Mouse (Mus musculus) midbrain, embryonic 16.5 days (tissue): Measurements from ENCODE around the gene Odf3l2. TPM values are rescaled to one million over a fixed set of nuclear protein-coding genes. Genes with fewer than 3 reads are reported as not detected.

Experiments used
- ATAC-seq: fragments of 200-750 bp; cut with Nextera tagmentation; 2 replicates; pipeline ENCODE4 v1.8.0; 2017; ENCODE audit warnings: moderate TSS enrichment
- H3K27ac ChIP-seq: fragments of 300-500 bp; sonication (generic); 2 replicates; pipeline ENCODE4 v1.5.1; 2014; ENCODE audit warnings: mild to moderate bottlenecking, low read length, mixed read lengths
- H3K27me3 ChIP-seq: fragments of 300-500 bp; sonication (generic); 2 replicates; pipeline ENCODE4 v1.6.1; 2014; ENCODE audit warnings: low read depth, low read length, mixed read lengths; ENCODE audit not compliant: control insufficient read depth, insufficient read depth
- H3K36me3 ChIP-seq: fragments of 300-500 bp; sonication (generic); 2 replicates; pipeline ENCODE4 v1.6.1; 2014; ENCODE audit warnings: mild to moderate bottlenecking, low read length, moderate library complexity, mixed read lengths; ENCODE audit not compliant: control insufficient read depth, insufficient read depth
- H3K4me1 ChIP-seq: fragments of 300-500 bp; sonication (generic); 2 replicates; pipeline ENCODE4 v1.6.1; 2014; ENCODE audit warnings: mild to moderate bottlenecking, low read length, mixed read lengths; ENCODE audit not compliant: control insufficient read depth, insufficient read depth
- H3K4me2 ChIP-seq: fragments of 300-500 bp; sonication (generic); 2 replicates; pipeline ENCODE4 v1.6.1; 2014; ENCODE audit warnings: mild to moderate bottlenecking, low read length, mixed read lengths
- H3K4me3 ChIP-seq: fragments of 300-500 bp; sonication (generic); 2 replicates; pipeline ENCODE4 v1.5.1; 2014; ENCODE audit warnings: low read depth, mild to moderate bottlenecking, low read length, moderate library complexity, mixed read lengths
- H3K9ac ChIP-seq: fragments of 300-500 bp; sonication (generic); 2 replicates; pipeline ENCODE4 v1.6.1; 2014; ENCODE audit warnings: low read depth, low read length, mixed read lengths
- H3K9me3 ChIP-seq: fragments of 300-500 bp; sonication (generic); replicated peaks from 2 replicates; pipeline ENCODE4 v1.6.1; 2014; ENCODE audit warnings: mild to moderate bottlenecking, low read length, mixed read lengths; ENCODE audit not compliant: control insufficient read depth, poor library complexity, severe bottlenecking
- WGBS: fragments of 180-500 bp; shearing (Covaris S2); extraction: QIAGEN DNeasy Blood & Tissue Kit; methylation state at CpG from one replicate; pipeline ENCODE4 v1.1.7; 2014; 5-methylcytosine and 5-hydroxymethylcytosine counted together
- polyA plus RNA-seq: library from polyadenylated mRNA; unstranded; fragments of >200 nt; fragmentation: Nextera tagmentation; extraction: Ambion mirVana; gene quantifications from 2 replicates; pipeline ENCODE4 v1.2.1, GENCODE M21; 2015

The Odf3l2 gene
- polyA plus RNA-seq, 1 experiment from 2014 or later, result 1.0 TPM

DNA sequence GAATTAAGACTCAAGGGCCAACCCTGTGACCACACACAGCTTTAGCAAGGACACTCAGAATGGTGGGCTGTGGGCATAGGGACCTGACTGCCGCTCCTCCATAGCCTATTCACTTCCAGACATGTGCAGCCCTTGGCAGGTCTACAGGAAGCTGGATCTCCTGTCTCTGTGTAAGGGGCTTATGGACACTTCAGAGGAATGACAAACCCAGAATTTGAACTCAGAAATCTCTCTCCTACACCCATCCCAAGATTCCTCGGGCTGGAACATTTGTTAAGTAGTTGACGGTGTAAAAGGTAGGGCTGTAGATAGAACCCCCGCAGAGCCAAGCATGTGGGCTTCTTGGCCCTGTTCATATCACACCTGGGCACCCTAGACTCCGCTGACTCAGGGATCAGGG lies 29.2 kb downstream of the Odf3l2 start:
- Histone ChIP-seq H3K4me1 (peaks cover 23% of the 10 kb centered on the region), H3K27ac (no peak overlapping the region), H3K9ac (no peak overlapping the region), H3K4me3 (no peak overlapping the region), H3K36me3 (peaks cover 3% of the 10 kb centered on the region; the same call in 1 of the 2 replicates), H3K4me2 (no peak overlapping the region), H3K27me3 (peaks cover 10% of the 10 kb centered on the region), H3K9me3 (no peaks in the 10 kb centered on the region)
- WGBS, result 86% methylated on average over 5 of the region's 5 CpGs
- ATAC-seq, result no peak

DNA sequence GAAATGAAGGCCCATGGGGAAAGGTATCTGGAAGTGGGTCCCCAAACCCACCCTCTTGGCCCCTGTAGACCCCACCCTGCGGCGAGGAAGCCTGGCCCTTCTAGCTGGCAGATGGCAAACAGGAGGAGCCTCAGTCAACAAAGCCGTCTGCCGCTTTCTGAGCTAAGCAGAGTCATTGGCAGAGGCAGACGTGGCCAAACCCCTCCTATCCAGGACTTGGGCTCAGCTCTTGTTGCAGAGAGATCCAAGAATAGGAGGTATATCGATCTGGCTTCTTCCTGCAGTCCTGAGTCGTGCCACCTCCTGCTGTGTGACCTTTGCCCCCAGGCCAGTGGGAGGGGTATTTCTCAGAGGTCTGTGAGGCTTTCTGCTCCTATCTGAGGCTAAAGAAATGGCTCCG lies 29.7 kb downstream of the Odf3l2 start:
- peaks cover 10% of the 10 kb centered on the region for H3K27me3 ChIP-seq
- no peak for ATAC-seq
- H3K27ac ChIP-seq, result no peak overlapping the region

DNA sequence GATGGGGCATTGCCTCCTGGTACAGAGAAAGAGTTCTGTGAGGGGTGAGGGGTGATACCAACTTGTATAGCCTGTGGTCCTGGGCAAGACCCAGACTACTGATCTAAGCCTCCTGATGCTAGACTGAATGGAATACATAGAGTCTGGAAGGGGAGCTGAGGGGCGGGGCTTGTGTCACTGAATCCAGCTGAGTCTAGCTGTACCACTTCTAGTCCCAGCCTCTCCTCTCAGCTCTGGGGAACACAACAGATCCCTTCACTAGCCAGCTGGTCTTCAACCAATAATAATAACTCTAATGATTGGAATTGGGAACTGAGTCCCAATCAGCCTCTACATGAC lies 31.3 kb downstream of the Odf3l2 start:
- peaks cover 10% of the 10 kb centered on the region for H3K27me3 ChIP-seq
- peak overlapping the region; percentile 69; the same call in 1 of the 2 replicates for H3K9ac ChIP-seq
- 80% methylated on average over 1 of the region's 1 CpGs for WGBS
- H3K4me2 ChIP-seq, result peak overlapping the region; percentile 67
- ATAC-seq, result no peak
- peak overlapping the region; percentile 34; the same call in 1 of the 2 replicates for H3K27ac ChIP-seq
- no peaks in the 10 kb centered on the region for H3K36me3 ChIP-seq
- no peaks in the 10 kb centered on the region for H3K9me3 ChIP-seq
- peaks cover 25% of the 10 kb centered on the region for H3K4me1 ChIP-seq
- peak overlapping the region; percentile 61 for H3K4me3 ChIP-seq

More for the DNA sequence above, 29.7 kb downstream of the Odf3l2 start:
- H3K36me3 ChIP-seq, result peaks cover 3% of the 10 kb centered on the region; the same call in 1 of the 2 replicates
- H3K9me3 ChIP-seq, result no peaks in the 10 kb centered on the region
- no peak overlapping the region for H3K4me3 ChIP-seq
- no peak overlapping the region for H3K9ac ChIP-seq
- 7% methylated on average over 8 of the region's 8 CpGs for WGBS
- H3K4me1 ChIP-seq, result peaks cover 25% of the 10 kb centered on the region
- H3K4me2 ChIP-seq, result no peak overlapping the region

DNA sequence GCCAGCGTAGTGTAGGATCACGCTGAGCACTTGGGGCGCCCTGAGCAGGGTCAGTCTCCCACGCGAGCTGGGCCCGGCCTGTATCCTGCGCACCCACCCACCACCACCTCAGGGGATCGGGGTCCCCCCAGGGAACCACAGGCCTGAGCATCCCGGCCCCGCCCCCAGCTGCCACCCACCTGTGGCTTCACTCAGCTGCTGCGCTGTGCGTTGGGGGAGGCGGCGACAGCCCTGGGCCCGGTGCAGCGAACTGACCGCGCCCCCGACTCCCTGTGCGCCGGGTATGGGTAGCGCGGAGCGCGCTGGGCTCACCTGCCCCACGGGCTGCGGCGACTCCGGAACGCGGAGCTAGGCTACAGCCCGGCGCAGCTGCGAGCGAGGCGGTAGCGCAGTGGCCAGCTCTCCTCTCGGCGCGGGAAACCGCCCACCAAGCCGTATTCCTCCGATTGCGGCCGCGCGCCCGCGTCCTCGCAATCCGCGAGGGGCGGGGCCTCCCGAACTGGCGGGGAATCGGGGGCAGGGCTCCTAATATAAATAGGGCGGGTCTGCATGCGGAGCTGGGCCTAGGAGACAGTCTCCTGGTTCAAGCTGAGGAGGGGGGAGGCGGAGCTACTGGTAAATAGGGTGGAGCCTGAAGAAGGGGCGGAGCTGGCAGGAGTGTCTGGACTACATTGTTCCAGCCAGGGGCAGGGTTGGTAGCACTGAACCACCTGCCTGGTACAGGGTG lies 31.8 kb downstream of the Odf3l2 start, which contains the start of gene C2cd4c:
TSS of gene C2cd4c (minus strand) at position 448 of the 727 bp plus-strand sequence.
- ATAC-seq, result peak; percentile 91
- Histone ChIP-seq H3K36me3 (no peaks in the 10 kb centered on the region), H3K27me3 (peaks cover 10% of the 10 kb centered on the region), H3K4me1 (peaks cover 25% of the 10 kb centered on the region), H3K9ac (peak within 1 kb of the TSS; percentile 69), H3K4me2 (peak within 1 kb of the TSS; percentile 67), H3K27ac (peak within 1 kb of the TSS; percentile 34; the same call in 1 of the 2 replicates), H3K4me3 (peak within 1 kb of the TSS; percentile 61), H3K9me3 (no peaks in the 10 kb centered on the region)
- WGBS, result under 1% methylated on average over 54 of the region's 60 CpGs

DNA sequence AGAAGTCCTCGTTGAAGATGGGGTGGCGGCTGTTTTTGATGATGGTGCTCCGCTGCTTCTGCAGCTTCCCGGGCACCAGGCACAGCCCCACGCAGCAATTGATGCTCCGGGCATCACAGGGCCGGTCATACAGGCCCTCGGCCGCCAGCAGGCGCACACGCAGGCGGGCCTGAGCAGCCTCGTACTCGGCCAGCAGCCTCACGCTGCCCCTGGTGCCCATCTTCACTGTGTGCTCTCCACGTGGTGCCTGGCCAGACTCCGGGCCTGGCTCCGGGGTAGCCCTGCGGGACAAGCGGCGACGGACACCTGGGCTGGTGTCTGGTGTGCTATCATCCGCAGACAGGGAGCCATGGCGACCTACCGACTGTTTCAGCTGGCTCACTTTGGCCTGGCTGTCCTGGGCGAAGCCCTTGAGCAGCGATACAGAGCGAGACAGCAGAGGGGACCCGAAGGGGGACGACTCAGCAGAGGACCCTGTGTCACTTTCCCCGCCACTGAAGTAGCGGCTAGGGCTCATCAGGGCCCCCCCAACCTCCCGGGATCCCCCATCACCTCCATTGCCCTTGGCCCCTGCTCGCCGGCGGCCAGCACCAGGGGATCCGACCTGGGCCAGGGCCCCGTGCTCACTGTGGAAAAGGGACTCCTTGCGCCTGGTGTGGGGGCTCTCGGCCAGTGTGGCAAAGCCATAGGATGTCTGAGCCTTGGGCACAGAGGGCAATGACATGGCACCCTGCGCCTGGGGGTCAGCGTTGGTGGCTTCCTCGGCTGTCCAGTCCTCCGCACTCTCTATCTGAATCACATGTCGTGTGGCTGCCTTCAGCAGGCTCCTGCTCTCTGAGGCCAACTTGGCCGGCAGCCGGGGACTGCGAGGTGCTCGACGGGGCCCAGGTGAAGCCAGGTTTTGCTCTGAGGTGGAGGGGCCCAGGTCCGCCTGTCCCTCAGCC lies 33.1 kb downstream of the Odf3l2 start:
- H3K27me3 ChIP-seq, result peaks cover 10% of the 10 kb centered on the region
- peaks cover 25% of the 10 kb centered on the region for H3K4me1 ChIP-seq
- H3K9ac ChIP-seq, result peak overlapping the region; percentile 54
- H3K4me2 ChIP-seq, result peak overlapping the region; percentile 67
- no peaks in the 10 kb centered on the region for H3K36me3 ChIP-seq
- H3K9me3 ChIP-seq, result no peaks in the 10 kb centered on the region
- ATAC-seq, result 0 out of 2 replicates have a peak, but pooled peaks have one; percentile 9
- H3K4me3 ChIP-seq, result peak overlapping the region; percentile 61
- H3K27ac ChIP-seq, result no peak overlapping the region
- 9% methylated on average over 51 of the region's 51 CpGs for WGBS

DNA sequence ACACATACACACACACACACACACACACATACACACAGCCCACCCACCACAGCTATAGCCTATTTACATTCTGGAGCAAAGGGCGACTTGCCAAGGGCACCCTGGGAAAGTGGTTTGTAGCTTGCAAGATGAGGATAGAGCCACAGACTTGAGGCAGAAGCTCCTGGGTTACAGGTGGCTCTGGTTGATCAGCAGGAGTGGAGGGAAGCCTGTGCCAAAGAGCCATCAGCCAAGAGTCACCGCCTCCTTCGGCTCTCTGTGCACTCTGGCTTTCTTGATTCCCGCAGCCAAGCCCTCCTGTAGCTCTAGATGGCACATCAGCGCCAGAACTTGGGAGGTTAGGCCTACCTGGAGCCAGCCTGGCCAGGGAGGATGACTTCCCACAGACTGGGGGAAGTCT lies 34.2 kb downstream of the Odf3l2 start:
- ATAC-seq, result no peak
- Histone ChIP-seq H3K4me3 (no peak overlapping the region), H3K36me3 (no peaks in the 10 kb centered on the region), H3K4me2 (no peak overlapping the region; the same call in 1 of the 2 replicates), H3K27me3 (peaks cover 10% of the 10 kb centered on the region), H3K4me1 (peaks cover 25% of the 10 kb centered on the region), H3K9me3 (no peaks in the 10 kb centered on the region), H3K9ac (no peak overlapping the region), H3K27ac (no peak overlapping the region)
- 37% methylated on average over 5 of the region's 5 CpGs for WGBS

DNA sequence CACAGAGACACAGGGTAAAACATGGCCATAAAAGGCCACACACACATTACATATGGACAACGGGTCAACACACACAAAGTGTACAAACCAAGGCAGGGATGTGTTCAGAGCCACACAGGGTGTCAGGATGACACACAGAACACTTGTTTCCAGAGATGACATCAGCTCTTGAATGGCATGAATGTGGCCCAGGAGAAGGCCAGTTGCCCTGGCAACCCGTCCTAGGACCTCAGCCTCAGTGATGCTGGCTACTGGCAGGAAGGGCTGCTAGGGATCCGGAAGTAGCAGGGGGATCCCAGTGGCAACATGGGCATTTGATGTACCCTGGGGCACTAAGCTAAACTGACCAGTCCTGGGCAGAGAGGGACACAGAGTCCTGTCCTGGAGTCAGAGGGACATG lies 36.3 kb downstream of the Odf3l2 start:
- Histone ChIP-seq H3K4me1 (peaks cover 23% of the 10 kb centered on the region), H3K27ac (no peak overlapping the region), H3K36me3 (no peaks in the 10 kb centered on the region), H3K9ac (no peak overlapping the region), H3K27me3 (peaks cover 10% of the 10 kb centered on the region), H3K9me3 (no peaks in the 10 kb centered on the region), H3K4me3 (no peak overlapping the region), H3K4me2 (no peak overlapping the region)
- ATAC-seq, result no peak
- 64% methylated on average over 3 of the region's 3 CpGs for WGBS

DNA sequence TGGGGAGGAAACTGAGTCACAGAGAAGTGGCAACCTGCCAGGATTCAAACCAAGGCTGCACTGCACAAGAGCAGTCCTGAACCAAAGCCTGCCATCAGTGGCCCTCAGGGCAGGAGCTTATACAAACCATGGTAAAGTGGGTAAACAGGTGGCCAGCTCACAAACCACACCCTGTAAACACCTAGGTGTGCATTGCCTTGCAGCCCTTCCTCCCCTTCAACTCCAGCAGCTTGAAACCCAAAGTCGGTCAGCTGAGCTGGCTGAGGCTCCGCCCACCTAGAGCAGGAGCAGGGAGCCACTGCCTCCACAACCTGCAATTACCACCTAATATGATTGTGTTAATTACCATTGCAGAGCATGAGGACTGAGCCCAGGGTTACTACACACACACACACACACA lies 37.6 kb downstream of the Odf3l2 start:
- Histone ChIP-seq H3K4me2 (no peak overlapping the region), H3K4me1 (peaks cover 17% of the 10 kb centered on the region), H3K9ac (no peak overlapping the region), H3K27ac (no peak overlapping the region), H3K36me3 (no peaks in the 10 kb centered on the region), H3K9me3 (no peaks in the 10 kb centered on the region), H3K4me3 (no peak overlapping the region), H3K27me3 (peaks cover 7% of the 10 kb centered on the region)
- 39% methylated on average over 2 of the region's 2 CpGs for WGBS
- no peak for ATAC-seq
